In genomic region chr7:99947329-99947728, GRCm38 (mm10) we compare ENCODE assay signal across 8 mouse cellular contexts. TPM values are rescaled to one million over a fixed set of nuclear protein-coding genes. Genes with fewer than 3 reads are reported as not detected.
DNase-seq lines count a peak whose midpoint lies in the region.

No protein-coding gene starts in this region.

- peak; percentile 34 to 38 for DNase-seq in heart, adult 18-20 months
- no peak for DNase-seq in heart, adult 8-10 months (ENCODE audit: low spot score)
- DNase-seq in NIH3T3 (ENCODE audit: low read depth) = peak; percentile 66
- peak; percentile 69 to 79 for DNase-seq in frontal cortex, postnatal 25 days (ENCODE audit: low spot score in 2 of 2)
- peak; percentile 51 for DNase-seq in lung, postnatal 36 days
- DNase-seq in embryo, embryonic 9.5 days (ENCODE audit: extremely low spot score) = no peak
- no peak for DNase-seq in kidney, adult 8-10 months
- no peak for DNase-seq in thymus, adult 18-20 months

RNA-seq across cellular contexts. Expression of gene Rnf169, which starts 32.9 kb away (rescaled TPM):
- 10 to 100 TPM; 10.6 to 11.3 TPM for total RNA-seq in heart, adult 18-20 months (2021)
- total RNA-seq in heart, adult 8-10 months (2022) = 10 to 100 TPM in 1 of 4 experiments, 1 to 10 TPM in 3; 8.1 to 10.5 (median 9.4) TPM

RNA-seq across cellular contexts. Expression of gene Chrdl2, which starts 58.6 kb away (rescaled TPM):
- not detected for total RNA-seq in heart, adult 18-20 months (2021)
- total RNA-seq in heart, adult 8-10 months (2022) = not detected

Comparison
In these comparisons a context has a peak if more than half of its experiments do, and no peak if none do; other contexts are left out.
1. DNase-seq: peak in heart, adult 18-20 months (2 of 2), NIH3T3 (single experiment), frontal cortex, postnatal 25 days (2 of 2) and lung, postnatal 36 days (single experiment); none in heart, adult 8-10 months (single experiment), embryo, embryonic 9.5 days (single experiment), kidney, adult 8-10 months (0 of 2) and thymus, adult 18-20 months (0 of 2).